Mouse (Mus musculus) kidney, postnatal 36 days (tissue): ENCODE measurements at regions not wholly inside any gene's neighbourhood (a gene's known extent, or its start where the extent isn't known, plus 50 kb on each side); places are given as distances from the start of the nearest gene placed in this dataset.
"Not testable (repeated sequence)": the region's sequence is repeated elsewhere in the genome, so short reads cannot be mapped to it uniquely, and the experiment has no call there.

ENCODE experiments used
- DNase-seq, 2 experiments: peaks; one replicate each; pipeline ENCODE4 v3.0.0; 2021 to 2022; ENCODE audit warnings: mixed read lengths in 2 of 2

DNA sequence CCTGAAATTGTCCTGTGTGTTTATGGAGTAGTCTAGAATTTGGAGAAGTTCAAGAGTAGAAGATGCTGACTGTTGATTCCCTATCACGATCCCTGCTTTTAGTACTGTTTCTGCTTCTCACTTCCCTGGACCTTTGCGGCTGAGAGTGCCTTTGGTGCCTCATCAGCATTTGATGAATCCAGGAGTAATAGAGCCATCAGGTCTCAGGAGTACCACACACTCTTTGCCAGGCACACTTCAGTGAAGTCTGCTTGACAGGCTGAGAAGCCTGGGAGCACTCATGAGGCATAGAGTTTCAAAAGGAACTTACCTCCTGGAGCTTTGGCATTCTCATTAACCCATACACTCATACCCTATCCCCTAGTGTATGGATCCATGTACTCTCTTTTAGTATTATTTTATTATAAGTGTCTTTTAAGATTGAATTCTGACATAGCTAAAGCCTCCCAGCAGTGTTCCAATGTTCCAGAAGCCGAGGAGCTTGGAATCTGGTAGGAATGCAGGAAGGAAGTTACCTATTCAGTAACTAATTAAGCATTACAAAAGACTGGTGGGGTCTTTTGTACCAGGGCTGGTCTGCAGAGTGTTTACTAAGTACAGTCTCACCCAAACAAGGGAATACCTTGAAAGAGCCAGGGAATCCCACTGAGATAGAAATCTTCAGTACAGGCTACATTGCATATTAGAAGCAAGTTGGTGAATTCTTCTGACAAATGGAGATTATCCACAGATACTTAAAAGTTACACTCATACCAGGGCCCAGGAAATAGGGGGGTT is 139.7 kb downstream of the Tex13c3 start:
- not testable (repeated sequence) for DNase-seq

DNA sequence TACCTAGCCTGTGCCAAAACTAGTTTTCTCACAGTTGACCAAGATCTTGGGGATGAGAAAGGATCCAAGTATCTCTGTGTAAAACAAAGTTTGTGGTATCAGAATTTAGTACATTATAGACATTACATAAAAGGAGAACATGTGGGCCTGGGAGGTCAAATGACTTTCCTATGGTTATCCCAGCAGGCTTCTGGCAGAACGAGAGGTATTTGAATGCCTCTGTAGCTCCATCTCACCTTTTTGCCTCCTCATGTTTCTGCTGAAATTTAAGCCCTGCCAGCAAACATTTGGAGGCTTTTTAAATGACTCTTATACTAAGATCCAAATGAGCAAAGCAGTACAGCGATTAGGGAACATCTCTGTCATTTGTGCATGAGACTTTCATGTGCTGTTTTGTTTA is 167.8 kb downstream of the Tex13c3 start:
- no peak for DNase-seq

DNA sequence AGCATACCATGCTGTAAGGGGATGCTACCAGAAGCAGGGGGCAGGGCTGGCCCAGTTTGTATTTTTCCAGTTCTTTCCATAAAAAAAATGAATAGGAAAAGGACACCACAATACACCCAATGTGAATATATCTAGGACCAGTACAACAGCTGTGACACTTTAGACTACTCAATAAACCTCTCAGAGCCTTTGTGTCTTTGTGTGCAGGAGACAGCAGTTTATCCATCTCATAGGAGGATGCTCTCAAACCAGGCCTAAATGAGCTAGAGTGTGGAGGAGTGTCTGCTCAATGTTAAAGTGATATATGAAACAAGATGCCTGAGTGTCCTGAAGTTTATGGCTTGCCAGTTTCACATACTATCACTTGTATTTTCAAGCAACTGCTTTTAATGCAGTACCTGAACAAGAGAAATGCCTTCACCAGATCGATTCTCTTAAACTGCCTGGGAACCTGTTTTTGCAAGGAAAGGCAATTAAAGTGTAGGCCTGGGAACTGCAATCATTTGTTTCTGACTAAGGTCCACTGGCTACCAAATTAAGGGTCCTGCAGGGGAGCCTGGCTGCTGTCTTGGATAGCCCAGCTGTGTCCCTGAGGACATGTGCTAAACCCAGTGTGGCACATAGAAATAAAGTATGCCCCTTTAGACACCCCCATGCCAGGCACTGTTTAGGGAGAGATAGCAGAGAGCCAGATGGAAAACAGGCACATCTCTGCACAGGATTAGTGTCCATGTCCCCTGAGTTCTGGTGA is 169.1 kb downstream of the Tex13c3 start:
- DNase-seq, result no peak

DNA sequence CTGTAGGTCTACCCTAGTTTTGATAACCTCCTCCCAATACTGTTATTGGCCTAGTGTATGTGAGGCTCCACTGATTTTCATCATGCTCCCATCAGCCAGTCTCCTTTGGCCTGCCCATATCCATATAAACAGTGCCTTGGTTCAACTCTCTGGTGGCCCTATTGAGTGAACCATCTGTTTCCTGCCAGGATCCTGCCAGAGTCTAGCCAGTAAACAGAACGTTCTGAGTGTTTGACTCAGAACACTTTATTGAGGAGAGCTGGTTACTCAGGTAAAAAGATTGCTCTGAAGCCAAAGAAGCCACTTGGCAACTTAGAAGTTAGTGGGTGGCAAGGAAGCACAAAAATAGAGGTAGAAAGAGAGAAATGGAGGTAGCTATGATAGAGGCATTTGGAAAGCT is 169.7 kb downstream of the Tex13c3 start:
- no peak for DNase-seq

DNA sequence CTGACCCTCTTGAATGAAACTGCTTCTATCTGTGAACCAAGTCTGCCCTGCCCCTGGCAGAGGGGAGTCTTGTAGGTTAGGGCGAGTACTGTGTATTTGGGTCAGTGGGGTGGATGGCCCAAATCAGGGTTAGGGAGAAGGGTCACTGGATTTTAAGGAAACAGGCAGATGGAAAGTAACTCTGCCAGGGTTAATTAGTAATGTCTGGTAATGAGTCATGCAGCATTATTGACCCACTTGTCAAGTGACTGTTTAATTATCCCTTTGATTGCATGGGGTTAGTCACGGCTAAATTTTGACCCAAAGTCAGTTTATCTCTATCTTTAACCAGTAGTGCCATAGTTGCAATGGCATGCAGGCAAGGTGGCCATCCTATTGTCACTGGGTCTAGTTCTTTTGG is 192.9 kb downstream of the Tex13c3 start:
- DNase-seq, result peak; percentile 7 to 12

DNA sequence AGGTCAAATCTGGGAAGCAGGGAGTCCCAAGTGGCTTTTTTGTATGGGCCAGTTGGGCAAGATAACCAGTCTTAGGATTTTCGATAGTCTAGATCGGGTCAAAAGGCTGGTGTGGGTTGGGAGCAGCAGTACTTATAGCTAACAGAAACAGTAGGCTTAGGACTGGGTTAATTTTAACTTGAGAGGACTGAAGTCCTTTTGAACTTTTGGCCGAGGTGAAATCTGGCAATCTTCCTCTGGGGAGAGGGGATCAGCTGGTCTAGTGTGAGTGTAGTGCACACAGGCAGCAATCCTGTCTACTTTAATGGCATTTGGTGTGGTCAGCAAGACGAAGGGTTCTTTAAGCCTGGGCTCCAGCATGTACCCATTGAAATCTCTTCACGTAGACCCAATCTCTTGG is 194.7 kb downstream of the Tex13c3 start:
- DNase-seq, result peak; percentile 57 to 66

DNA sequence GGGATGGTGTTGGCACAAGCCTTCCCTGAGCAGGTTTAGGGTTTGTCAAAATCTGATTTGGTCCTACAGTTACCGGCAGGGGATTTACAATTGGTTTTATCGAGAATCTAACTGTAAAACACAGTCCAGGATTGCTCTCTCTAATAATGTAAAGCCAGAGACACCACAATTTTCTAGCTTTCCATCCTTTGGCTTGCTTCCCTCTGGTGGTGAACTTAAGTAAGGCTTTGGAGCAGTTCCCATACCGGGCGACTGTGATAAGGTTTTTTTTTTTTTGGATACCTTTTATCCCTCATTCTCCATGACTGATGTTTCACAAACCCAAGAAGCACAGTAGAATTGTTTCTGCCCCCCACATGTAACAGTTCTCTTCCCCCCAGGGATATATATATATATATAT is 195.3 kb downstream of the Tex13c3 start:
- DNase-seq, result no peak

DNA sequence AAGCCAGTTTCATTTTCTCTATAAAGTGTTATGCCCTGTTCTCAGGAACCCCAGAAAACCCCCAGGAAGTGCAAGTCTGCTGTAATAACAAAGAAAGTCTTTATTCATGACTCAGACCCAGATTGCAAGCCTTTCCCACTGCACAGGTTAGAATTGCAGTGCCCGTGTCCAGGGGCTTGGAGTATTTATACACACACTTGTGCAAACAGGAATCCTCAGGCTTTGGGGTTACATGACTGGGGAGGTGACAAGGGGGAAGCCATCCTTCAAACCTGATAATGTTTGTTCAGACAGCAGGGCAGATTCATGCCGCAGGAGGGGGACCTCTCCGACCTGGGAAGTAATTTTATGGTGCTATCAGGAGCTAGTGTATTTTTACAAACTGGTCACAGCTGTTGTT is 198.0 kb downstream of the Tex13c3 start:
- DNase-seq, result no peak

GRCm38 (mm10) chrX:19264237-19264636 is 216.9 kb downstream of the Tex13c3 start:
- DNase-seq, result no peak

- no peak for DNase-seq
These were observed 234.1 kb downstream of the Tex13c3 start for GRCm38 (mm10) chrX:19246777-19247619.

DNA sequence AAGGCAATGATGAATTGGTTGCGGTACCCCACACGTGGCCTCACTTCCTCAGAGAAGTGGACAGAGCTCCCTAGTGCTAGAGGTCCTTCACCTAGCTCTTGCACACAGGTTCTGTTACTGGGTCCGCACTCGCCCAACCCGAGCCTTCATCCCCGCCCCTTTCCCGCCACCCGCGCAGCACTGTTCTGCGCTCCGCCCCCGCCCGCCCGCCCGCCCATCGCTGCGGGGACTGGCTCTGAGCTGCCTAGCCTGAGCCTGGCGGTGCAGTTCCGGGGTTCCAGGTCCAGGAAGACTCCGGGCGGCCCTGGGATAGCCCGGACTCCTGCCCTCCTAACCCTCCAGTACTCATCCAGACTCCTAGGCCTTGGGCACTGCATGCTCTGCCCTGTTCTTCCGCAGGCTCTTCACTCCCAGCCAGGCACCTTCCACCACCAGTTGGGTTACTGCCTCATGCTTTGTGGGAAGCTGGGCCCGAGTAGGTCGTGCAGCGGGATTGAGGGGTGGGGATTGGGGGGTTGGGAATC is 243.3 kb downstream of the Tex13c3 start:
- peak; percentile 60 to 76 for DNase-seq

GRCm38 (mm10) chrX:19237048-19237737 is 243.9 kb downstream of the Tex13c3 start:
- DNase-seq, result peak; percentile 11 to 46

DNA sequence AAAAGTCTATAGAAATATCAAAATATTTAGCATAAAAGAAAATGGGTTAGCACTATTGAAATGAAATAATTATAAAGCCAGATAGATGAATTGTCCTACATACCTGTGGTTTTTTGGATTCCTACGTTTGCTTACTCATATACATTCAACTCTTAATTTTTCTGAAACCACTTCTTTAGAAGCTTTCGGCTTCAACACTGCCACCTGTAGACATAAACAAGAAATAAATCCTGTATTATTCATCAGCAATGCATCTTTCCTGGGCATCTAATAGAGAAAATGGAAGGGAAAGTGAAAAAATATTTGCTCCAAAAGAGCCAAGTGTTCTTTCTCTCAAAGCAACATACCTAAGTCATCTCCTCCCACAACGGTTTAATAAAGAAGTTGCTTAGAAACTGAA is 245.7 kb downstream of the Tex13c3 start:
- no peak for DNase-seq

DNA sequence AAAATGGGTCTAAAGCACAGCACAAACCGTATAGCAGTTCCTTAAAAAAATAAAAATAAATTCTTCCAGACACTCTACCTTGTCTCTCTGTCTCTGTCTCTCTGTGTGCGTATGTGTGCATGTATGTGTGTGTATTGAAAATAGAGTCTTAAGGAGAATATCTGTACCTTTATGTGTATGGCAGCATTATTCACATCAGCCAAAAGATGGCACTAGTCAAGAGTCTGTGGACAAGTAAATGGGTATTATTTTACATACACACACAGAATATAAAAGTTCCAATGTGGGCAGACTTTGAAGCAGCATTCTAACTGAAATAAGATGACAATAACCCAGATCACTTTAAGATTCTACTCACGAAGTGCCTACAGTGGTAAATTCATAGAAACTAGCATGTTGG is 249.3 kb downstream of the Tex13c3 start:
- DNase-seq, result no peak

GRCm38 (mm10) chrX:19223336-19223735 is 257.8 kb downstream of the Tex13c3 start:
- DNase-seq, result no peak

GRCm38 (mm10) chrX:19220785-19221496 is 260.2 kb downstream of the Tex13c3 start:
- DNase-seq, result no peak

- DNase-seq, result no peak
These were observed 261.4 kb downstream of the Tex13c3 start for GRCm38 (mm10) chrX:19219727-19220126.

GRCm38 (mm10) chrX:19219301-19219700 is 261.8 kb downstream of the Tex13c3 start:
- DNase-seq, result no peak

DNA sequence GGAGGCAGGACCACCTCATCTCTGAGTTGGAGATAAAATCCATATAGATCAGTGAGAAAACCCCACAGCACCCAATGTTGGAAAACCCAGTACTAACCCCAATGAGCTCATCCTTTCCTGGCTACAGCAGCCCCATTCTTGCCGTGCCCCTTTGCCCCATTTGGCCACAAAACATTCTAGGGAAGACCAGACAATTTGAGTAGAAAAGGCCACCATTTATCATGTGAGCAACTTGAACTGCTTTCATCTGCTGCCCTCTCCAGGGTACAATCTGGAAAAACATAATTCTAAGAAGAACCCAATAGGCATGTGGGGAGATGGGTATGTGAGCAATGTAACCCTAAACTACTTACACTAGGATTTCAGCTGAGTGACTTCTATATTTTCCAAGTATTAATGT is 274.7 kb downstream of the Tex13c3 start:
- peak in 1 of 2 experiments; percentile 8 for DNase-seq

GRCm38 (mm10) chrX:19202542-19202941 is 278.6 kb downstream of the Tex13c3 start:
- no peak for DNase-seq

GRCm38 (mm10) chrX:19201383-19201782 is 279.7 kb downstream of the Tex13c3 start:
- no peak for DNase-seq

GRCm38 (mm10) chrX:19199531-19199930 is 281.6 kb downstream of the Tex13c3 start:
- DNase-seq, result no peak
